Mouse (Mus musculus): ENCODE results near the gene Lpar1. TPM values are rescaled to one million over a fixed set of nuclear protein-coding genes. Genes with fewer than 3 reads are reported as not detected.

The Lpar1 gene
- polyA plus RNA-seq, 1 experiment from 2014 or later = 2.4 TPM

- DNase-seq (no peak), ATAC-seq (no peak)
- Histone ChIP-seq H3K9ac (replicated peaks) (no peak overlapping the region), H3K9me3 (ENCODE audit: low read length) (no peaks in the 10 kb centered on the region), H3K4me3 (ENCODE audit: low read depth, low read length) (no peak overlapping the region), H3K4me1 (ENCODE audit: insufficient read depth) (no peaks in the 10 kb centered on the region), H3K4me2 (ENCODE audit: low read depth, low read length) (no peak overlapping the region), H3K27ac (ENCODE audit: low read depth) (no peak overlapping the region), H3K36me3 (replicated peaks; ENCODE audit: insufficient read depth, low read length) (no peaks in the 10 kb centered on the region), H3K27me3 (ENCODE audit: insufficient read depth, low read length) (no peaks in the 10 kb centered on the region)
- TF ChIP-seq CTCF (IDR thresholded peaks at IDR 0.05; ENCODE audit: low read depth) = no peak
- no peak for TF ChIP-seq EP300 (IDR thresholded peaks at IDR 0.05; ENCODE audit: low read depth)
- WGBS (ENCODE audit: insufficient replicate concordance) = 81% methylated on average over 7 of the region's 7 CpGs
Observed at GRCm38 (mm10) chr4:58438654-58439053, 115.0 kb downstream of the Lpar1 start.

DNA sequence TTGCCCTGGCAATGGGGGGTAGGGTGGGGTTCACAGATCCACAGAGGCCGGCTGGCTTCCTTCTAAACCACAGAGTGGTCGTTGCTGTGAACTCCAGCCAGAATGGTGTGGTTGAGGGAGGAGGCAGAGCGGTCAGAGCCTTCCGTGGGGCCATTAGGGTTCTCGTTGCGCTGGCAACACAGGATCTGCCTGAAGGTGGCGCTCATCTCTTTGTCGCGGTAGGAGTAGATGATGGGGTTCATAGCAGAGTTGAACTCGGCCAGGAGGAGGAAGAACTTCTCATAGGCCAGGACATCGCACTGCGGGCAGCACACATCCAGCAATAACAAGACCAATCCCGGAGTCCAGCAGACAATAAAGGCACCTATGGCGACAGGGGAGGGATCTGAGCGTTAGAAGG is 116.4 kb downstream of the Lpar1 start:
- ATAC-seq = no peak
- no peak for DNase-seq
- no peaks in the 10 kb centered on the region for H3K36me3 ChIP-seq (replicated peaks; ENCODE audit: insufficient read depth, low read length)
- no peaks in the 10 kb centered on the region for H3K27me3 ChIP-seq (ENCODE audit: insufficient read depth, low read length)
- no peak overlapping the region for H3K9ac ChIP-seq (replicated peaks)
- no peaks in the 10 kb centered on the region for H3K9me3 ChIP-seq (ENCODE audit: low read length)
- H3K4me3 ChIP-seq (ENCODE audit: low read depth, low read length) = no peak overlapping the region
- H3K4me1 ChIP-seq (ENCODE audit: insufficient read depth) = no peaks in the 10 kb centered on the region
- no peak overlapping the region for H3K4me2 ChIP-seq (ENCODE audit: low read depth, low read length)
- WGBS (ENCODE audit: insufficient replicate concordance) = 83% methylated on average over 15 of the region's 15 CpGs
- TF ChIP-seq EP300 (IDR thresholded peaks at IDR 0.05; ENCODE audit: low read depth) (no peak), CTCF (IDR thresholded peaks at IDR 0.05; ENCODE audit: low read depth) (peak; percentile 30; the same call in 1 of the 2 replicates)
- no peak overlapping the region for H3K27ac ChIP-seq (ENCODE audit: low read depth)

GRCm38 (mm10) chr4:58423276-58423930 is 130.3 kb downstream of the Lpar1 start:
- H3K27ac ChIP-seq (ENCODE audit: low read depth) = no peak overlapping the region
- no peaks in the 10 kb centered on the region for H3K4me1 ChIP-seq (ENCODE audit: insufficient read depth)
- DNase-seq = no peak
- H3K27me3 ChIP-seq (ENCODE audit: insufficient read depth, low read length) = no peaks in the 10 kb centered on the region
- 31% methylated on average over 9 of the region's 9 CpGs for WGBS (ENCODE audit: insufficient replicate concordance)
- H3K9ac ChIP-seq (replicated peaks) = no peak overlapping the region
- ATAC-seq = no peak
- no peak overlapping the region for H3K4me3 ChIP-seq (ENCODE audit: low read depth, low read length)
- H3K4me2 ChIP-seq (ENCODE audit: low read depth, low read length) = peak overlapping the region; percentile 24; the same call in 1 of the 2 replicates
- no peaks in the 10 kb centered on the region for H3K36me3 ChIP-seq (replicated peaks; ENCODE audit: insufficient read depth, low read length)
- peaks cover 2% of the 10 kb centered on the region; the same call in 1 of the 2 replicates for H3K9me3 ChIP-seq (ENCODE audit: low read length)
- TF ChIP-seq CTCF (IDR thresholded peaks at IDR 0.05; ENCODE audit: low read depth) = no peak
- TF ChIP-seq EP300 (IDR thresholded peaks at IDR 0.05; ENCODE audit: low read depth) = no peak

DNA sequence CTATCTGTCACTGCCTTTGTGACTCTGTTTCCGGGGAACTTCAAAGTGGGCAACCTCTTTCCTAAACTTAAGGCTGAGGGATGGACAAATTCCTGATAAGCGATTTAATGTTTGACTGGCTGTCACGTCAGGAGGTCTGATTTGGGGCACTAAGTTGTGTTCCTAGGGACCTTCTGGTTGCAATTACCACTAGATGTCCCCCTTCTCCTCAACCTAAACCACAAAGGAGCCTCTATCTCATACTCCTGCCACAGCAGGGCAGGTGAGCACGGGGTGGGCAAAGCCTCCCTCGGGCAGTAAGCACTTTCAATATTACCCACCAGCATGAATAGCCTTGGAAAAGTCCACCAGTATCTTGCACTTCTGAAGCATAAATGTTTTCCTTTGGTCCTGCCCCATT is 134.5 kb downstream of the Lpar1 start:
- DNase-seq (no peak), ATAC-seq (no peak)
- peaks cover 2% of the 10 kb centered on the region; the same call in 1 of the 2 replicates for H3K9me3 ChIP-seq (ENCODE audit: low read length)
- H3K27ac ChIP-seq (ENCODE audit: low read depth) = no peak overlapping the region
- peak; percentile 52 for TF ChIP-seq CTCF (IDR thresholded peaks at IDR 0.05; ENCODE audit: low read depth)
- TF ChIP-seq EP300 (IDR thresholded peaks at IDR 0.05; ENCODE audit: low read depth) = no peak
- 12% methylated on average over 5 of the region's 5 CpGs for WGBS (ENCODE audit: insufficient replicate concordance)
- H3K36me3 ChIP-seq (replicated peaks; ENCODE audit: insufficient read depth, low read length) = no peaks in the 10 kb centered on the region
- H3K4me3 ChIP-seq (ENCODE audit: low read depth, low read length) = no peak overlapping the region
- no peak overlapping the region for H3K4me2 ChIP-seq (ENCODE audit: low read depth, low read length)
- H3K27me3 ChIP-seq (ENCODE audit: insufficient read depth, low read length) = no peaks in the 10 kb centered on the region
- H3K4me1 ChIP-seq (ENCODE audit: insufficient read depth) = no peaks in the 10 kb centered on the region
- no peak overlapping the region for H3K9ac ChIP-seq (replicated peaks)

GRCm38 (mm10) chr4:58417319-58417718 is 136.4 kb downstream of the Lpar1 start:
- H3K4me1 ChIP-seq (ENCODE audit: insufficient read depth) = no peaks in the 10 kb centered on the region
- H3K9me3 ChIP-seq (ENCODE audit: low read length) = peaks cover 2% of the 10 kb centered on the region; the same call in 1 of the 2 replicates
- 68% methylated on average over 4 of the region's 4 CpGs for WGBS (ENCODE audit: insufficient replicate concordance)
- TF ChIP-seq CTCF (IDR thresholded peaks at IDR 0.05; ENCODE audit: low read depth) (no peak), EP300 (IDR thresholded peaks at IDR 0.05; ENCODE audit: low read depth) (no peak)
- DNase-seq (no peak), ATAC-seq (no peak)
- no peaks in the 10 kb centered on the region for H3K36me3 ChIP-seq (replicated peaks; ENCODE audit: insufficient read depth, low read length)
- no peak overlapping the region for H3K4me2 ChIP-seq (ENCODE audit: low read depth, low read length)
- no peak overlapping the region for H3K9ac ChIP-seq (replicated peaks)
- H3K27me3 ChIP-seq (ENCODE audit: insufficient read depth, low read length) = no peaks in the 10 kb centered on the region
- H3K4me3 ChIP-seq (ENCODE audit: low read depth, low read length) = no peak overlapping the region
- H3K27ac ChIP-seq (ENCODE audit: low read depth) = no peak overlapping the region

GRCm38 (mm10) chr4:58415537-58415936 is 138.2 kb downstream of the Lpar1 start:
- no peak overlapping the region for H3K4me2 ChIP-seq (ENCODE audit: low read depth, low read length)
- H3K9me3 ChIP-seq (ENCODE audit: low read length) = no peaks in the 10 kb centered on the region
- H3K27ac ChIP-seq (ENCODE audit: low read depth) = no peak overlapping the region
- DNase-seq (no peak), ATAC-seq (no peak)
- no peak overlapping the region for H3K4me3 ChIP-seq (ENCODE audit: low read depth, low read length)
- peak; percentile 30; the same call in 1 of the 2 replicates for TF ChIP-seq CTCF (IDR thresholded peaks at IDR 0.05; ENCODE audit: low read depth)
- TF ChIP-seq EP300 (IDR thresholded peaks at IDR 0.05; ENCODE audit: low read depth) = no peak
- no peaks in the 10 kb centered on the region for H3K4me1 ChIP-seq (ENCODE audit: insufficient read depth)
- no peaks in the 10 kb centered on the region for H3K27me3 ChIP-seq (ENCODE audit: insufficient read depth, low read length)
- 79% methylated on average over 3 of the region's 3 CpGs for WGBS (ENCODE audit: insufficient replicate concordance)
- no peak overlapping the region for H3K9ac ChIP-seq (replicated peaks)
- no peaks in the 10 kb centered on the region for H3K36me3 ChIP-seq (replicated peaks; ENCODE audit: insufficient read depth, low read length)
